Mouse (Mus musculus) lung, postnatal 0 days (tissue): Measurements from ENCODE around the gene Cplane1. TPM values are rescaled to one million over a fixed set of nuclear protein-coding genes. Genes with fewer than 3 reads are reported as not detected.

Source experiments
- ATAC-seq: fragments of 200-750 bp; cut with Nextera tagmentation; 2 replicates; pipeline ENCODE4 v1.8.0; 2017; ENCODE audit warnings: moderate library complexity
- DNase-seq: peaks from one replicate; pipeline ENCODE4 v3.0.0-alpha.2; 2016; ENCODE audit warnings: low spot score
- H3K27ac ChIP-seq: fragments of 300-500 bp; sonication (generic); 2 replicates; pipeline ENCODE4 v1.5.1; 2014; ENCODE audit warnings: antibody characterized with exemption, mild to moderate bottlenecking, low read length, mixed read lengths
- H3K27me3 ChIP-seq: fragments of 300-500 bp; sonication (generic); replicated peaks from 2 replicates; pipeline ENCODE4 v1.6.1; 2014; ENCODE audit warnings: low read length, mixed read lengths; ENCODE audit not compliant: insufficient read depth
- H3K36me3 ChIP-seq: fragments of 300-500 bp; sonication (generic); 2 replicates; pipeline ENCODE4 v1.6.1; 2014; ENCODE audit warnings: low read length, mixed read lengths; ENCODE audit not compliant: insufficient read depth
- H3K4me1 ChIP-seq: fragments of 300-500 bp; sonication (generic); 2 replicates; pipeline ENCODE4 v1.6.1; 2014; ENCODE audit warnings: antibody characterized with exemption, low read depth, low read length, mixed read lengths; ENCODE audit not compliant: insufficient read depth
- H3K4me2 ChIP-seq: fragments of 300-500 bp; sonication (generic); replicated peaks from 2 replicates; pipeline ENCODE4 v1.6.1; 2014; ENCODE audit warnings: low read depth, mild to moderate bottlenecking, low read length, moderate library complexity, mixed read lengths
- H3K4me3 ChIP-seq: fragments of 300-500 bp; sonication (generic); 2 replicates; pipeline ENCODE4 v1.5.1; 2014; ENCODE audit warnings: low read depth, low read length
- H3K9ac ChIP-seq: fragments of 300-500 bp; sonication (generic); replicated peaks from 2 replicates; pipeline ENCODE4 v1.6.1; 2014; ENCODE audit warnings: low read depth, mild to moderate bottlenecking
- H3K9me3 ChIP-seq: fragments of 300-500 bp; sonication (generic); 2 replicates; pipeline ENCODE4 v1.6.1; 2016; ENCODE audit warnings: low read length, mixed read lengths
- CTCF ChIP-seq: IDR thresholded peaks from 2 replicates; pipeline ENCODE4 v1.5.1; 2016; ENCODE audit warnings: antibody characterized with exemption, mild to moderate bottlenecking
- EP300 ChIP-seq: IDR thresholded peaks from 2 replicates; pipeline ENCODE4 v1.6.1; 2016; ENCODE audit warnings: antibody characterized with exemption, mild to moderate bottlenecking, control low read depth
- WGBS: fragments of 180-500 bp; shearing (Covaris S2); extraction: QIAGEN DNeasy Blood & Tissue Kit; methylation state at CpG from one replicate; pipeline ENCODE4 v1.1.7; 2014; 5-methylcytosine and 5-hydroxymethylcytosine counted together
- polyA plus RNA-seq: library from polyadenylated mRNA; unstranded; fragments of >200 nt; fragmentation: Nextera tagmentation; extraction: Ambion mirVana; gene quantifications from 2 replicates; pipeline ENCODE4 v1.2.1, GENCODE M21; 2015

Gene Cplane1
- polyA plus RNA-seq, result 3.8 and 4.5 TPM in 2 replicates

DNA sequence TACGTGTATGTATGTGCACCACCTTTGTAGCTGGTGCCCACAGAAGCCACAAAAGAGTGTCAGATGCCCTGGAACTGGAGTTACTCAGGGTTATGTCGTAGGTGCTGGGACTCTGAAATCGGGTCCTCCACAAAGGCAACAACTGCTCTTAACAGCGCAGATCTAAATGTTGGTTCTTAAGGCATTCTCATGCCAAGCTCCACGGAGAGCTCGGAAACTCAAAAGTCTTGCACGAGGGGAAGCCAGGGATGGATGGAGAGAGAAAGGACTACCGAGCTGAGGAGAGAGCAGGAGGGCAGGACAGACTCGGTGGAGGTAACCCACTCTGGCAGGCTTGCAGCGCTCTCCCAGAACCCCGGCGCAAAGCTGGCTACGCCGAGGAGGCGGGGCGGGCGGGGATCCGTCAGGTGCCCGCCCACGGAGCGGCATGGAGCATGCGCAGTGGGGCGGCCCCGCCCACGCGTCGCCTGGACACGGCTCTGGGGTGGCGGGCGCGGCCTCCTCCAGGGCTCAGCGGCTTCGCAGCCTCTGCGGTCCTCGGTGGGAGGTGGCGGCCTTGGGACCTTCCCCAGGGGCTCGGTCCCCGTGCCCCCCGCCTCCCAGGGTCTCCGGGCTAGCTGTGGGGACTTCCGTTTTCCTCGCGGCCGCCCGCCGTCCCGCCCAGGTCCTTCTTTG lies at the start of gene Cplane1:
Gene Cplane1, plus strand, starts transcription at position 516 of the 675 bp plus-strand sequence.
- DNase-seq, result peak; percentile 95
- peak within 1 kb of the TSS; percentile 14; the same call in 1 of the 2 replicates for H3K27ac ChIP-seq
- peak within 1 kb of the TSS; percentile 85 for H3K4me2 ChIP-seq
- no peaks in the 10 kb centered on the region for H3K27me3 ChIP-seq
- no peaks in the 10 kb centered on the region for H3K36me3 ChIP-seq
- no peak for TF ChIP-seq CTCF
- no peak for TF ChIP-seq EP300
- WGBS, result under 1% methylated on average over 28 of the region's 47 CpGs
- peaks cover 2% of the 10 kb centered on the region; the same call in 1 of the 2 replicates for H3K4me1 ChIP-seq
- H3K4me3 ChIP-seq, result peak within 1 kb of the TSS; percentile 85
- peak; percentile 100 for ATAC-seq
- no peaks in the 10 kb centered on the region for H3K9me3 ChIP-seq
- peak within 1 kb of the TSS; percentile 71 for H3K9ac ChIP-seq

DNA sequence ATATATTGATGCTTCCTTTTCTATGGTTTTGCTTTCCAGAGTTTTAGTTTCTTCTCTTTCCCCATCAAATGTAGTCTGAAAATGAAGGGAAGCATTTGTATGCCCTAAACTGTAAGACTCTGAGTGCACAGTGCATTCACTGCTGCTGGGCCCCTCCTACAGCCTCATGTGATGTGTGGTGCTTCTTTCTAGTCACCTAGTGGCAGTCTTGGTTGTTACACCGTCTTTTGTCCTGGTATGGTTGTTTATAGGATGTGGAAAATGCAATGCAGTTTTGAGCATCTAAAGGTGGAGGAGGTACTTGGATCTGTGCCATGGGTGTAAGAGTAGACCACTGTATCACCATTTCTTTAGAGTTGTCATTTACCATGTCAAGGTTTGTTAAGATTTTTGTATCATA lies 39.6 kb upstream of the Cplane1 start:
- TF ChIP-seq EP300, result no peak
- no peak for TF ChIP-seq CTCF
- 68% methylated on average over 1 of the region's 1 CpGs for WGBS

GRCm38 (mm10) chr15:8131268-8131667 lies 37.6 kb upstream of the Cplane1 start:
- Histone ChIP-seq H3K9me3 (no peaks in the 10 kb centered on the region), H3K27me3 (no peaks in the 10 kb centered on the region), H3K27ac (no peak overlapping the region), H3K4me2 (no peak overlapping the region), H3K9ac (no peak overlapping the region), H3K4me1 (no peaks in the 10 kb centered on the region), H3K36me3 (peaks cover 28% of the 10 kb centered on the region), H3K4me3 (no peak overlapping the region)
- DNase-seq (no peak), ATAC-seq (no peak)
- 82% methylated on average over 3 of the region's 3 CpGs for WGBS
- TF ChIP-seq EP300, result no peak
- TF ChIP-seq CTCF, result no peak

More for the DNA sequence above, 39.6 kb upstream of the Cplane1 start:
- H3K27me3 ChIP-seq, result no peaks in the 10 kb centered on the region
- no peaks in the 10 kb centered on the region for H3K4me1 ChIP-seq
- H3K4me2 ChIP-seq, result no peak overlapping the region
- no peak overlapping the region for H3K4me3 ChIP-seq
- ATAC-seq, result no peak
- no peak for DNase-seq
- H3K9me3 ChIP-seq, result no peaks in the 10 kb centered on the region
- no peak overlapping the region for H3K9ac ChIP-seq
- no peak overlapping the region for H3K27ac ChIP-seq
- peaks cover 22% of the 10 kb centered on the region; the same call in 1 of the 2 replicates for H3K36me3 ChIP-seq

DNA sequence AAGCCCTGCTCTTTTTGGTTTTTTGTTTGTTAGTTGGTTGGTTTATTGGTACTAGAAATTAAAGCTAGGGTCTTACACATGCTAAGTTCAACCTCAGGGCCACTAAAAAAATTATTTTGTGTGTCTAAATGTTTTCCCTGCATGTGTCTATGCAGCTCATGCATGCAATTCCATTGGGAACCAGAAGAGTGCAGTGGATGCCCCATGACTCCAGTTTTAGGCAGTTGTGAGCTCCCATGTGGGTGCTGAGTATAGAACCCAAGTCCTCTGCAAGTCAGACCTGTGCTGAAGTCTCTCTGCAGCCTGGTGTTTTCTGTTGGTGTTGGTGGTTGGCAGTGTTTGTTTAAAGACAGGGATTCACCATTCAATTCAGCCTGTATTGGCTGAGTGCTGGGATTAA lies 37.1 kb upstream of the Cplane1 start:
- no peak overlapping the region for H3K9ac ChIP-seq
- peaks cover 26% of the 10 kb centered on the region for H3K36me3 ChIP-seq
- no peak overlapping the region for H3K27ac ChIP-seq
- H3K4me1 ChIP-seq, result no peaks in the 10 kb centered on the region
- ATAC-seq, result no peak
- H3K4me2 ChIP-seq, result no peak overlapping the region
- no peak for DNase-seq
- H3K27me3 ChIP-seq, result no peaks in the 10 kb centered on the region
- no peaks in the 10 kb centered on the region for H3K9me3 ChIP-seq
- no peak overlapping the region for H3K4me3 ChIP-seq
- no peak for TF ChIP-seq EP300
- no peak for TF ChIP-seq CTCF

- Histone ChIP-seq H3K9me3 (no peaks in the 10 kb centered on the region), H3K4me1 (no peaks in the 10 kb centered on the region)
- DNase-seq, result no peak
Measured at GRCm38 (mm10) chr15:8135606-8136005, 33.3 kb upstream of the Cplane1 start.

GRCm38 (mm10) chr15:8161841-8162240 lies 7.1 kb upstream of the Cplane1 start:
- DNase-seq (no peak), ATAC-seq (no peak)
- H3K36me3 ChIP-seq, result peaks cover 21% of the 10 kb centered on the region; the same call in 1 of the 2 replicates
- WGBS, result 45% methylated on average over 1 of the region's 1 CpGs
- no peak overlapping the region for H3K9ac ChIP-seq
- no peak for TF ChIP-seq EP300
- no peak for TF ChIP-seq CTCF
- H3K4me3 ChIP-seq, result no peak overlapping the region
- H3K9me3 ChIP-seq, result no peaks in the 10 kb centered on the region
- no peak overlapping the region for H3K27ac ChIP-seq
- no peaks in the 10 kb centered on the region for H3K4me1 ChIP-seq
- H3K27me3 ChIP-seq, result no peaks in the 10 kb centered on the region
- no peak overlapping the region for H3K4me2 ChIP-seq

More at GRCm38 (mm10) chr15:8135606-8136005, 33.3 kb upstream of the Cplane1 start:
- Histone ChIP-seq H3K4me2 (no peak overlapping the region), H3K9ac (no peak overlapping the region), H3K27ac (no peak overlapping the region), H3K4me3 (no peak overlapping the region), H3K36me3 (peaks cover 43% of the 10 kb centered on the region), H3K27me3 (no peaks in the 10 kb centered on the region)
- no peak for ATAC-seq
- TF ChIP-seq CTCF, result no peak
- no peak for TF ChIP-seq EP300
- 68% methylated on average over 5 of the region's 5 CpGs for WGBS
